Mouse (Mus musculus): ENCODE measurements around the gene Zfp575. TPM values are rescaled to one million over a fixed set of nuclear protein-coding genes. Genes with fewer than 3 reads are reported as not detected.
A peak's percentile ranks its signal among the peaks of the same experiment; 100 is the strongest.

Gene Zfp575
- polyA plus RNA-seq, 1 experiment from 2014 or later = 2.1 TPM

DNA sequence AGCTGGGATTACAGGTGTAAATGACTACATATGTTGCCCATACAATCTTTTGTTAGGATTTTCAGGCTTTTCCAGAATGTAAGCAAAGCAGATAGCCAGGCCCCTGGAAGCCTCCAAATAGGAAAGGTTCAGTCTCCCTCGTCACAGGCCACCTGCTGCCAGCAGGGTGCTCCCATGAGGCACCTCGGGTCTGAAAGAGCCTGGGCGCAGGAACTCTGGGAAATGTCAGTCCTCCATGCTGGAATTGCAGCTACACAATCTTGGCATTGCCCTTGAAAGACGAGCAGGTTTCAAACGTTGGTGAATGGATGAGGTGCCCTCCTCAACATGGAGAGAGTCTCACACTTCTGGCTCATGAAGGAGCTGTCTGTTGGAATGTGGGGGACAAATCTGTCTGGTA, 49.3 kb downstream of the Zfp575 start:
- WGBS = 42% methylated on average over 5 of the region's 5 CpGs
- no peak for ATAC-seq
- Histone ChIP-seq H3K27ac (ENCODE audit: low read depth, low read length) (no peak overlapping the region), H3K4me3 (ENCODE audit: low read depth, low read length) (no peak overlapping the region), H3K4me1 (replicated peaks; ENCODE audit: control insufficient read depth, insufficient read depth, low read length) (no peaks in the 10 kb centered on the region), H3K36me3 (ENCODE audit: control insufficient read depth, insufficient read depth) (peaks cover 26% of the 10 kb centered on the region), H3K4me2 (replicated peaks; ENCODE audit: low read depth) (no peak overlapping the region), H3K27me3 (replicated peaks; ENCODE audit: control insufficient read depth, insufficient read depth, low read length) (no peaks in the 10 kb centered on the region), H3K9me3 (ENCODE audit: control insufficient read depth) (no peaks in the 10 kb centered on the region), H3K9ac (ENCODE audit: low read depth, low read length) (no peak overlapping the region)
- TF ChIP-seq CTCF (IDR thresholded peaks at IDR 0.05; ENCODE audit: low read depth) = 0 out of 2 replicates have a peak, but pooled peaks have one; percentile 19

GRCm38 (mm10) chr7:24537591-24537990, 49.9 kb downstream of the Zfp575 start:
- no peak for ATAC-seq
- no peaks in the 10 kb centered on the region for H3K9me3 ChIP-seq (ENCODE audit: control insufficient read depth)
- 77% methylated on average over 5 of the region's 5 CpGs for WGBS
- no peak overlapping the region for H3K4me3 ChIP-seq (ENCODE audit: low read depth, low read length)
- no peaks in the 10 kb centered on the region for H3K27me3 ChIP-seq (replicated peaks; ENCODE audit: control insufficient read depth, insufficient read depth, low read length)
- H3K36me3 ChIP-seq (ENCODE audit: control insufficient read depth, insufficient read depth) = peaks cover 29% of the 10 kb centered on the region
- H3K27ac ChIP-seq (ENCODE audit: low read depth, low read length) = no peak overlapping the region
- TF ChIP-seq CTCF (IDR thresholded peaks at IDR 0.05; ENCODE audit: low read depth) = no peak
- no peak overlapping the region for H3K4me2 ChIP-seq (replicated peaks; ENCODE audit: low read depth)
- no peak overlapping the region for H3K9ac ChIP-seq (ENCODE audit: low read depth, low read length)
- no peaks in the 10 kb centered on the region for H3K4me1 ChIP-seq (replicated peaks; ENCODE audit: control insufficient read depth, insufficient read depth, low read length)

GRCm38 (mm10) chr7:24537081-24537480, 50.4 kb downstream of the Zfp575 start:
- TF ChIP-seq CTCF (IDR thresholded peaks at IDR 0.05; ENCODE audit: low read depth) = no peak
- ATAC-seq = no peak

GRCm38 (mm10) chr7:24534301-24534700, 53.1 kb downstream of the Zfp575 start:
- H3K36me3 ChIP-seq (ENCODE audit: control insufficient read depth, insufficient read depth) = peaks cover 29% of the 10 kb centered on the region
- H3K4me1 ChIP-seq (replicated peaks; ENCODE audit: control insufficient read depth, insufficient read depth, low read length) = peaks cover 5% of the 10 kb centered on the region; the same call in 1 of the 2 replicates
- H3K9me3 ChIP-seq (ENCODE audit: control insufficient read depth) = no peaks in the 10 kb centered on the region
- no peak overlapping the region for H3K4me3 ChIP-seq (ENCODE audit: low read depth, low read length)
- TF ChIP-seq CTCF (IDR thresholded peaks at IDR 0.05; ENCODE audit: low read depth) = no peak
- no peak overlapping the region for H3K9ac ChIP-seq (ENCODE audit: low read depth, low read length)
- H3K4me2 ChIP-seq (replicated peaks; ENCODE audit: low read depth) = no peak overlapping the region
- WGBS = 64% methylated on average over 19 of the region's 19 CpGs
- H3K27me3 ChIP-seq (replicated peaks; ENCODE audit: control insufficient read depth, insufficient read depth, low read length) = no peaks in the 10 kb centered on the region
- ATAC-seq = no peak
- no peak overlapping the region for H3K27ac ChIP-seq (ENCODE audit: low read depth, low read length)

More at GRCm38 (mm10) chr7:24537081-24537480, 50.4 kb downstream of the Zfp575 start:
- H3K9ac ChIP-seq (ENCODE audit: low read depth, low read length) = no peak overlapping the region
- H3K4me2 ChIP-seq (replicated peaks; ENCODE audit: low read depth) = no peak overlapping the region
- H3K9me3 ChIP-seq (ENCODE audit: control insufficient read depth) = no peaks in the 10 kb centered on the region
- no peak overlapping the region for H3K27ac ChIP-seq (ENCODE audit: low read depth, low read length)
- peaks cover 29% of the 10 kb centered on the region for H3K36me3 ChIP-seq (ENCODE audit: control insufficient read depth, insufficient read depth)
- no peaks in the 10 kb centered on the region for H3K27me3 ChIP-seq (replicated peaks; ENCODE audit: control insufficient read depth, insufficient read depth, low read length)
- H3K4me3 ChIP-seq (ENCODE audit: low read depth, low read length) = no peak overlapping the region
- no peaks in the 10 kb centered on the region for H3K4me1 ChIP-seq (replicated peaks; ENCODE audit: control insufficient read depth, insufficient read depth, low read length)
- WGBS = 74% methylated on average over 4 of the region's 4 CpGs

Other genes with a start within 250 kb of the Zfp575 start
- not detected in 2 replicates for gene Lypd5, start 238.4 kb downstream of the Zfp575 start, polyA plus RNA-seq (2015; fragmentation: Nextera tagmentation; extraction: Ambion mirVana)
- gene Kcnn4, start 217.4 kb downstream of the Zfp575 start, polyA plus RNA-seq (2015; fragmentation: Nextera tagmentation; extraction: Ambion mirVana) = 3.2 and 3.7 TPM in 2 replicates
- gene Smg9, start 188.0 kb downstream of the Zfp575 start, polyA plus RNA-seq (2015; fragmentation: Nextera tagmentation; extraction: Ambion mirVana) = 14.0 and 15.1 TPM in 2 replicates
- not detected in 2 replicates for gene Irgc1, start 135.3 kb downstream of the Zfp575 start, polyA plus RNA-seq (2015; fragmentation: Nextera tagmentation; extraction: Ambion mirVana)
- 6.9 and 7.8 TPM in 2 replicates for gene Plaur, start 125.2 kb downstream of the Zfp575 start, polyA plus RNA-seq (2015; fragmentation: Nextera tagmentation; extraction: Ambion mirVana)
- 1.4 and 1.7 TPM in 2 replicates for gene Cadm4, start 105.6 kb downstream of the Zfp575 start, polyA plus RNA-seq (2015; fragmentation: Nextera tagmentation; extraction: Ambion mirVana)
- 11.2 and 12.8 TPM in 2 replicates for gene Zfp428, start 80.6 kb downstream of the Zfp575 start, polyA plus RNA-seq (2015; fragmentation: Nextera tagmentation; extraction: Ambion mirVana)
- 0.05 TPM in 1 of 2 replicates, not detected in the other for gene AC161166.1, start 75.2 kb downstream of the Zfp575 start, polyA plus RNA-seq (2015; fragmentation: Nextera tagmentation; extraction: Ambion mirVana)
- gene Irgq, start 57.0 kb downstream of the Zfp575 start, polyA plus RNA-seq (2015; fragmentation: Nextera tagmentation; extraction: Ambion mirVana) = 3.4 TPM in 2 replicates
- gene Pinlyp, start 41.5 kb downstream of the Zfp575 start, polyA plus RNA-seq (2015; fragmentation: Nextera tagmentation; extraction: Ambion mirVana) = not detected in 2 replicates
- gene Xrcc1, start 41.4 kb downstream of the Zfp575 start, polyA plus RNA-seq (2015; fragmentation: Nextera tagmentation; extraction: Ambion mirVana) = 24.5 and 26.6 TPM in 2 replicates
- gene Ethe1, start 98 bp downstream of the Zfp575 start, polyA plus RNA-seq (2015; fragmentation: Nextera tagmentation; extraction: Ambion mirVana) = 17.9 and 25.4 TPM in 2 replicates
- 0.65 and 0.85 TPM in 2 replicates for gene Phldb3, start 23.1 kb upstream of the Zfp575 start, polyA plus RNA-seq (2015; fragmentation: Nextera tagmentation; extraction: Ambion mirVana)
- 0.13 and 0.17 TPM in 2 replicates for gene Lypd3, start 48.9 kb upstream of the Zfp575 start, polyA plus RNA-seq (2015; fragmentation: Nextera tagmentation; extraction: Ambion mirVana)
- gene Tex101, start 89.0 kb upstream of the Zfp575 start, polyA plus RNA-seq (2015; fragmentation: Nextera tagmentation; extraction: Ambion mirVana) = not detected in 2 replicates
- not detected in 2 replicates for gene BC049730, start 121.6 kb upstream of the Zfp575 start, polyA plus RNA-seq (2015; fragmentation: Nextera tagmentation; extraction: Ambion mirVana)
- not detected in 2 replicates for gene Gm4763, start 139.3 kb upstream of the Zfp575 start, polyA plus RNA-seq (2015; fragmentation: Nextera tagmentation; extraction: Ambion mirVana)
- 0.69 and 1.1 TPM in 2 replicates for gene Cd177, start 172.7 kb upstream of the Zfp575 start, polyA plus RNA-seq (2015; fragmentation: Nextera tagmentation; extraction: Ambion mirVana)
- 0.29 and 0.37 TPM in 2 replicates for gene Ceacam10, start 189.6 kb upstream of the Zfp575 start, polyA plus RNA-seq (2015; fragmentation: Nextera tagmentation; extraction: Ambion mirVana)

Data from intestine, postnatal 0 days (tissue).